Comparison of ENCODE assay signal across 21 mouse cellular contexts in the genomic region with DNA sequence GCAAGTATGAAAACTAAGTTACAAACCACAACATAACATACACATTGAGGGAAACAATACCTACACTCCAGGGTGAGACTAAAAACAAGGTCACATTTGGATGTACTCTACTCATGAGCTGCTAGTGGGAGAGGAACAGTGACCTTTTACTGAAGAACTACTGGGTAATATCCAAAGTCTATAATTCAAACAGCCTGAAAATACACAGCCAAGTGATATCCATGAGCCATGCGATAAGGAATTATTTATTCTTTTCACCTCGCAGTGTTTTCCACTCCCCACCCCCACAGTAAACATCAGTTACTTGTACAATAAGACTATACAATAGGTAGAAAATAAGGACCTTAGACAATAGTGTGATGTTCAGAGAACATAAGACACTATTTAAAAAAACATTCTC. TPM values are rescaled to one million over a fixed set of nuclear protein-coding genes. Genes with fewer than 3 reads are reported as not detected.
DNase-seq lines count a peak whose midpoint lies in the region; ATAC-seq and TF ChIP-seq lines count a peak whose summit lies in the region.
"Had no signal": no experiment of that assay in that cellular context is flagged by ENCODE, and none has a peak within 500 bp of the region (broad histone marks: within the 10 kb centered on the region; RNA-seq: fewer than 3 reads in every experiment).

No protein-coding gene starts in this region.

- H3K27ac ChIP-seq in heart, adult 2 months, result peak overlapping the region; percentile 79
- peak overlapping the region; percentile 71 to 81 for H3K27ac ChIP-seq in heart, embryonic 14.5 days (replicated peaks in 1 of 2; ENCODE audit: control insufficient read depth in 1 of 2, insufficient read depth in 1 of 2, low read depth in 2 of 2, low read length in 2 of 2)
- no peak overlapping the region for H3K27ac ChIP-seq in heart, embryonic 10.5 days
- 0 out of 2 replicates have a peak overlapping the region, but pooled peaks have one; percentile 54 for H3K27ac ChIP-seq in kidney, adult 2 months (ENCODE audit: insufficient read depth, low read depth, low read length)
- no peak overlapping the region for H3K27ac ChIP-seq in kidney, embryonic 15.5 days
- peak overlapping the region; percentile 91 for H3K27ac ChIP-seq in embryonic fibroblast, embryonic 13.5 days (ENCODE audit: insufficient read depth, low read length)
- H3K27ac ChIP-seq: embryonic facial prominence, embryonic 10.5 days; forebrain, embryonic 10.5 days; hindbrain, embryonic 12.5 days had no signal

- intact Hi-C loops in heart, adult 2 months (cut with DNase I), result no loop called here
- intact Hi-C loops in heart, postnatal 14 days (cut with DNase I), result no loop called here

- DNase-seq in heart, adult 2 months, result no peak
- DNase-seq in heart, postnatal 14 days, result no peak
- DNase-seq in heart, embryonic 10.5 days (ENCODE audit: low spot score), result no peak
- DNase-seq in kidney, adult 2 months, result no peak
- DNase-seq: adrenal gland, adult 2 months; adrenal gland, postnatal 25 days; cerebellum, adult 18-20 months; cerebellum, adult 9-11 months; cerebellum, postnatal 36 days; gastrocnemius, postnatal 10 days had no signal

- peak overlapping the region; percentile 38 for H3K4me2 ChIP-seq in heart, embryonic 14.5 days (ENCODE audit: low read length)
- H3K4me2 ChIP-seq in kidney, embryonic 15.5 days, result no peak overlapping the region
- H3K4me2 ChIP-seq: hindbrain, embryonic 12.5 days had no signal

- 42% methylated on average over 2 of the region's 2 CpGs for WGBS in heart, adult 2 months
- WGBS in heart, embryonic 14.5 days, result 60% methylated on average over 2 of the region's 2 CpGs
- 75% methylated on average over 2 of the region's 2 CpGs for WGBS in heart, embryonic 10.5 days
- 24% methylated on average over 2 of the region's 2 CpGs for WGBS in kidney, adult 2 months
- 80% methylated on average over 2 of the region's 2 CpGs for WGBS in kidney, embryonic 15.5 days

- H3K79me2 ChIP-seq in heart, adult 2 months (replicated peaks; ENCODE audit: control insufficient read depth, insufficient read depth, low read length), result peaks cover 3% of the 10 kb centered on the region

- peaks cover 11% of the 10 kb centered on the region for H3K4me1 ChIP-seq in heart, adult 2 months (ENCODE audit: control insufficient read depth, insufficient read depth, low read length)
- H3K4me1 ChIP-seq in heart, embryonic 14.5 days (ENCODE audit: control insufficient read depth in 2 of 2, insufficient read depth in 2 of 2, low read length in 2 of 2), result peaks cover 18 to 83% of the 10 kb centered on the region in 2 experiments
- H3K4me1 ChIP-seq in heart, embryonic 10.5 days, result peaks cover 54% of the 10 kb centered on the region
- H3K4me1 ChIP-seq in kidney, adult 2 months (ENCODE audit: control insufficient read depth, insufficient read depth, low read length), result peaks cover 26% of the 10 kb centered on the region
- H3K4me1 ChIP-seq in kidney, embryonic 15.5 days, result peaks cover 15% of the 10 kb centered on the region
- peaks cover 10% of the 10 kb centered on the region for H3K4me1 ChIP-seq in embryonic fibroblast, embryonic 13.5 days (ENCODE audit: control insufficient read depth, insufficient read depth, low read length)
- H3K4me1 ChIP-seq: hindbrain, embryonic 12.5 days had no signal

- no peaks in the 10 kb centered on the region for H3K9me3 ChIP-seq in heart, embryonic 14.5 days (ENCODE audit: control insufficient read depth, low read length)
- H3K9me3 ChIP-seq in heart, embryonic 10.5 days, result no peaks in the 10 kb centered on the region
- H3K9me3 ChIP-seq in kidney, embryonic 15.5 days (replicated peaks), result no peaks in the 10 kb centered on the region
- H3K9me3 ChIP-seq: embryonic facial prominence, embryonic 10.5 days; forebrain, embryonic 10.5 days; hindbrain, embryonic 12.5 days had no signal

- H3K27me3 ChIP-seq in heart, adult 2 months (ENCODE audit: control insufficient read depth, insufficient read depth, low read length), result no peaks in the 10 kb centered on the region
- H3K27me3 ChIP-seq in heart, embryonic 14.5 days (ENCODE audit: control insufficient read depth, insufficient read depth, low read length), result no peaks in the 10 kb centered on the region
- H3K27me3 ChIP-seq in heart, embryonic 10.5 days (ENCODE audit: insufficient read depth, poor library complexity, severe bottlenecking), result no peaks in the 10 kb centered on the region
- H3K27me3 ChIP-seq in kidney, adult 2 months (replicated peaks; ENCODE audit: control insufficient read depth, insufficient read depth, low read length), result no peaks in the 10 kb centered on the region
- no peaks in the 10 kb centered on the region for H3K27me3 ChIP-seq in kidney, embryonic 15.5 days
- H3K27me3 ChIP-seq: hindbrain, embryonic 12.5 days had no signal

- ATAC-seq in heart, embryonic 14.5 days (ENCODE audit: insufficient number of reproducible peaks, insufficient read depth, low FRiP score, low read depth), result no peak
- ATAC-seq in kidney, embryonic 15.5 days (replicated peaks; ENCODE audit: low FRiP score), result no peak
- ATAC-seq: forebrain, embryonic 14.5 days; hindbrain, embryonic 16.5 days; inflammation-experienced regulatory T-cells, adult 6 months; intestine, postnatal 0 days had no signal

- no peak for TF ChIP-seq CTCF in heart, adult 2 months (IDR thresholded peaks at IDR 0.05)
- TF ChIP-seq CTCF in kidney, adult 2 months (conservative IDR thresholded peaks at IDR 0.05; ENCODE audit: insufficient read depth, insufficient read length, low read depth, low read length), result no peak
- no peak for TF ChIP-seq CTCF in embryonic fibroblast, embryonic 13.5 days (IDR thresholded peaks at IDR 0.05; ENCODE audit: borderline replicate concordance, insufficient read depth, low read length)

- no peak for TF ChIP-seq EP300 in heart, adult 2 months (IDR thresholded peaks at IDR 0.05; ENCODE audit: insufficient read depth, low read depth, low read length)

- no peak overlapping the region for H3K4me3 ChIP-seq in heart, adult 2 months
- H3K4me3 ChIP-seq in heart, embryonic 14.5 days (ENCODE audit: control insufficient read depth in 1 of 2, insufficient read depth in 1 of 2, low read depth in 1 of 2, low read length in 2 of 2), result no peak overlapping the region
- H3K4me3 ChIP-seq in heart, embryonic 10.5 days, result no peak overlapping the region
- no peak overlapping the region for H3K4me3 ChIP-seq in kidney, adult 2 months (ENCODE audit: insufficient read depth, low read depth, low read length)
- H3K4me3 ChIP-seq in kidney, embryonic 15.5 days (replicated peaks), result no peak overlapping the region
- H3K4me3 ChIP-seq in embryonic fibroblast, embryonic 13.5 days (ENCODE audit: insufficient read depth, low read length), result no peak overlapping the region
- H3K4me3 ChIP-seq: embryonic facial prominence, embryonic 10.5 days; erythroblast, embryonic 14.5 days; forebrain, embryonic 10.5 days; hindbrain, embryonic 12.5 days had no signal

- H3K36me3 ChIP-seq in heart, adult 2 months (ENCODE audit: control insufficient read depth, insufficient read depth, low read length), result peaks cover 57% of the 10 kb centered on the region
- H3K36me3 ChIP-seq in heart, embryonic 14.5 days (ENCODE audit: control insufficient read depth, insufficient read depth, low read length), result peaks cover 27% of the 10 kb centered on the region; the same call in 1 of the 2 replicates
- peaks cover 20% of the 10 kb centered on the region for H3K36me3 ChIP-seq in heart, embryonic 10.5 days
- no peaks in the 10 kb centered on the region for H3K36me3 ChIP-seq in kidney, adult 2 months (ENCODE audit: control insufficient read depth, insufficient read depth, low read length)
- peaks cover 55% of the 10 kb centered on the region for H3K36me3 ChIP-seq in kidney, embryonic 15.5 days
- H3K36me3 ChIP-seq: hindbrain, embryonic 12.5 days had no signal

- H3K9ac ChIP-seq in heart, adult 2 months (ENCODE audit: low read depth, low read length), result no peak overlapping the region; the same call in 1 of the 2 replicates
- H3K9ac ChIP-seq in heart, embryonic 14.5 days (ENCODE audit: low read length), result peak overlapping the region; percentile 27; the same call in 1 of the 2 replicates
- no peak overlapping the region for H3K9ac ChIP-seq in kidney, embryonic 15.5 days
- H3K9ac ChIP-seq: hindbrain, embryonic 12.5 days had no signal

- TF ChIP-seq POLR2A in heart, adult 2 months (IDR thresholded peaks at IDR 0.05; ENCODE audit: insufficient read depth, low read depth, low read length), result no peak
- TF ChIP-seq POLR2A in kidney, adult 2 months (IDR thresholded peaks at IDR 0.05; ENCODE audit: low read depth, low read length), result no peak
- TF ChIP-seq POLR2A in embryonic fibroblast, embryonic 13.5 days (IDR thresholded peaks at IDR 0.05; ENCODE audit: low read depth, low read length), result no peak

RNA-seq across cellular contexts. Expression of a gene that starts 24.2 kb away (rescaled TPM):
- 10 to 100 TPM; 70.7 to 71.9 TPM for total RNA-seq in heart, adult 2 months (2021)
- polyA plus RNA-seq in heart, adult 2 months (2012; rRNA removed), result 37.9 and 51.1 TPM in 2 replicates
- 10 to 100 TPM; 60.9 to 63.1 TPM for total RNA-seq in heart, postnatal 14 days (2021)
- polyA plus RNA-seq in heart, embryonic 14.5 days (2014; fragmentation: Nextera tagmentation; extraction: Ambion mirVana), result 22.0 and 24.3 TPM in 2 replicates
- polyA plus RNA-seq in heart, embryonic 10.5 days (2016; fragmentation: Nextera tagmentation; extraction: Ambion mirVana), result 29.3 and 41.3 TPM in 2 replicates
- 39.0 and 40.9 TPM in 2 replicates for polyA plus RNA-seq in kidney, adult 2 months (2012; rRNA removed)
- 38.0 and 40.0 TPM in 2 replicates for polyA plus RNA-seq in kidney, embryonic 15.5 days (2015; fragmentation: Nextera tagmentation; extraction: Ambion mirVana)
- polyA plus RNA-seq in embryonic fibroblast, embryonic 13.5 days (2011; ENCODE audit: insufficient read length, low read depth, missing spikeins), result 128 and 143 TPM in 2 replicates
- polyA plus RNA-seq: erythroblast, embryonic 14.5 days; inflammation-experienced regulatory T-cells, adult 6 months had no signal

Comparison
In these comparisons a context has a peak if more than half of its experiments do, and no peak if none do; other contexts are left out.
1. H3K27ac ChIP-seq: peak in heart, adult 2 months (single experiment), heart, embryonic 14.5 days (2 of 2), kidney, adult 2 months (single experiment) and embryonic fibroblast, embryonic 13.5 days (single experiment); none in heart, embryonic 10.5 days (single experiment) and kidney, embryonic 15.5 days (single experiment).